Mouse (Mus musculus) limb, embryonic 14.5 days (tissue): ENCODE measurements around the gene Stfa3. TPM values are rescaled to one million over a fixed set of nuclear protein-coding genes. Genes with fewer than 3 reads are reported as not detected.
"Not testable (repeated sequence)": the region's sequence is repeated elsewhere in the genome, so short reads cannot be mapped to it uniquely, and the experiment has no call there.

ENCODE experiments used
- ATAC-seq: fragments of 200-750 bp; cut with Nextera tagmentation; 2 replicates; pipeline ENCODE4 v1.8.0; 2017; ENCODE audit warnings: low read depth, moderate number of reproducible peaks, moderate TSS enrichment; ENCODE audit not compliant: low FRiP score
- DNase-seq: peaks from one replicate; pipeline ENCODE4 v3.0.0-alpha.2; 2015; ENCODE audit warnings: low spot score
- H3K27ac ChIP-seq: fragments of 300-500 bp; sonication (generic); replicated peaks from 2 replicates; pipeline ENCODE4 v1.5.1; 2014; ENCODE audit warnings: low read depth, mild to moderate bottlenecking, low read length, moderate library complexity, mixed read lengths
- H3K27me3 ChIP-seq: fragments of 300-500 bp; sonication (generic); 2 replicates; pipeline ENCODE4 v1.6.1; 2014; ENCODE audit warnings: low read length, mixed read lengths; ENCODE audit not compliant: control insufficient read depth, insufficient read depth
- H3K36me3 ChIP-seq: fragments of 300-500 bp; sonication (generic); 2 replicates; pipeline ENCODE4 v1.6.1; 2014; ENCODE audit warnings: mild to moderate bottlenecking, low read length, moderate library complexity, mixed read lengths; ENCODE audit not compliant: control insufficient read depth, insufficient read depth
- H3K4me1 ChIP-seq: fragments of 300-500 bp; sonication (generic); 2 replicates; pipeline ENCODE4 v1.6.1; 2014; ENCODE audit warnings: antibody characterized with exemption, low read length, mixed read lengths; ENCODE audit not compliant: control insufficient read depth, insufficient read depth
- H3K4me2 ChIP-seq: fragments of 300-500 bp; sonication (generic); replicated peaks from 2 replicates; pipeline ENCODE4 v1.6.1; 2014; ENCODE audit warnings: low read depth, mild to moderate bottlenecking, low read length, moderate library complexity; ENCODE audit not compliant: severe bottlenecking
- H3K4me3 ChIP-seq: fragments of 300-500 bp; sonication (generic); replicated peaks from 2 replicates; pipeline ENCODE4 v1.5.1; 2014; ENCODE audit warnings: low read length
- H3K9ac ChIP-seq: fragments of 300-500 bp; sonication (generic); 2 replicates; pipeline ENCODE4 v1.6.1; 2014; ENCODE audit warnings: mild to moderate bottlenecking, low read depth, low read length, moderate library complexity; ENCODE audit not compliant: severe bottlenecking
- H3K9me3 ChIP-seq: fragments of 300-500 bp; sonication (generic); 2 replicates; pipeline ENCODE4 v1.6.1; 2016; ENCODE audit warnings: low read length; ENCODE audit not compliant: control insufficient read depth
- POLR2A ChIP-seq: fragments of 200-500 bp; IDR thresholded peaks from 2 replicates; pipeline ENCODE4 v1.8.0; 2012; ENCODE audit warnings: inconsistent platforms, mild to moderate bottlenecking, moderate library complexity, borderline replicate concordance; ENCODE audit not compliant: insufficient read depth, insufficient read length; ENCODE audit errors: extremely low read depth
- WGBS: fragments of 180-500 bp; shearing (Covaris S2); extraction: QIAGEN DNeasy Blood & Tissue Kit; methylation state at CpG from one replicate; pipeline ENCODE4 v1.1.7; 2014; 5-methylcytosine and 5-hydroxymethylcytosine counted together
- polyA plus RNA-seq, 2 experiments: library from polyadenylated mRNA; depleted of rRNA in 1 of 2; stranded (reverse) in 1 of 2; unstranded in 1 of 2; fragments of >200 nt; fragmentation: Nextera tagmentation in 1 of 2; extraction: Ambion mirVana in 1 of 2; gene quantifications; 2 replicates each; pipeline versions ENCODE4 v1.2.1 to v1.2.3; 2012 to 2014

Stfa3 gene
- polyA plus RNA-seq, 2 experiments, result 7.9 to 8.9 TPM

DNA sequence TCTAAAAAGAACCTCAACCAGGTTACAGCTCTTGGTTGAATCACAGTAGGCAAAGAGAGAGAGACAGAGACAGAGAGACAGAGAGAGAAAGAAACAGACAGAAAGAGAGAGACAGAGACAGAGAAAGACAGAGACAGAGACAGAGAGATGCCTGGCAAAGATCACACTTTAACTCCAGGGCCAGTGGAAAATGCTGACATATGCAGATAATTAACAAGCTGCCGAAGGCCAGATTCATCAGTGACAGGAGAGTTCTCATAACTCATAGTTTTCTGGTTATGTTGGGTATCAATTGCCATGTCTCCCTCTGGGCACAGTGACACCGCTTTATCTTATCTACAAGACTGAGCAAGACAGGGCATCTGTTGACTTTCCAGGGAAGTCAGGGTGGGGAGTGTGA lies 12.7 kb upstream of the Stfa3 start:
- Histone ChIP-seq H3K27ac (no peak overlapping the region), H3K4me2 (no peak overlapping the region), H3K36me3 (no peaks in the 10 kb centered on the region), H3K9me3 (no peaks in the 10 kb centered on the region; the same call in 1 of the 2 replicates), H3K4me1 (no peaks in the 10 kb centered on the region), H3K4me3 (no peak overlapping the region), H3K27me3 (no peaks in the 10 kb centered on the region), H3K9ac (no peak overlapping the region)
- no peak for DNase-seq
- no peak for TF ChIP-seq POLR2A
- WGBS, result 66% methylated on average over 2 of the region's 2 CpGs
- no peak for ATAC-seq

DNA sequence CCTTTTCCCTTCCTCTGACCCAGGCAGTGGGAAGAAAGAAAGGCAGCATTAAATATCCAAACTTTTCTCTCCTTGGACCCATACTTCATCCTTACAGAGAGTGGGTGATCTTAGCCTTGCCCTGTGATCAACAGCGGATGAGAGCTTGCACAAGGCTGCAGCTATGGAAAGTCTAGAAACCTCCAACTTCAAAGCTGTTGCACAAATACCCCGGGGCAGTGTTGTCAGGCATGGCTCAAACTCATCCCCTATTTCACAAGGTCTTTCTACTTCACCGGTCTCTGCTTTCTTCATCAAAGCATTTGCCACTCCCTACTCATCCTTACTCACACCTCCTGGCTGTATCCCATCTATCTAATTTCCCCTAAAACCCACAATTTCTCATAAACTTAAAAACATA lies 10.2 kb upstream of the Stfa3 start:
- Histone ChIP-seq H3K27ac (no peak overlapping the region), H3K4me1 (no peaks in the 10 kb centered on the region), H3K9me3 (no peaks in the 10 kb centered on the region; the same call in 1 of the 2 replicates), H3K4me2 (no peak overlapping the region), H3K4me3 (no peak overlapping the region), H3K9ac (no peak overlapping the region), H3K36me3 (no peaks in the 10 kb centered on the region), H3K27me3 (no peaks in the 10 kb centered on the region)
- WGBS, result 76% methylated on average over 3 of the region's 3 CpGs
- TF ChIP-seq POLR2A, result no peak
- DNase-seq, result no peak
- ATAC-seq, result no peak

DNA sequence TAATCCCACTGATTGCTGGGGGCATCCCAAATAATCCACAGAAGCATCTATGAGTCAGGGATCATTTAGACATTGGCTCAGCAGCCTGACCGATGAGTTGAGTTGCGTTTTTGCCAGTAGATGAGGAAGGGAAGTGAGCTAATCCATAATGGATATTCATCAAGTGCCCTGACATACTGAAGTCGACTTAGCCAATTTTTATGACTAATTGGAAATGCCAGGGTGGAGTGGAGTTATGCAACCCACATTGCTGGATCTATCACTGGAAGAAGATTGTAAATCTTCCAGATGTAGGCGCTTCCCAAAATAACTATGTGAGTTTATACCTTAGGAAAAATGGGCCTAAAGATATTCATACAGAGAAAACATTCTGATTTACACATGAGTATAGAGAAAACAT lies 8.9 kb upstream of the Stfa3 start:
- no peak for ATAC-seq
- TF ChIP-seq POLR2A, result no peak
- H3K9ac ChIP-seq, result no peak overlapping the region
- H3K9me3 ChIP-seq, result no peaks in the 10 kb centered on the region; the same call in 1 of the 2 replicates
- H3K27me3 ChIP-seq, result no peaks in the 10 kb centered on the region
- no peaks in the 10 kb centered on the region for H3K36me3 ChIP-seq
- 82% methylated on average over 4 of the region's 4 CpGs for WGBS
- no peaks in the 10 kb centered on the region for H3K4me1 ChIP-seq
- no peak overlapping the region for H3K4me3 ChIP-seq
- no peak overlapping the region for H3K4me2 ChIP-seq
- no peak overlapping the region for H3K27ac ChIP-seq
- DNase-seq, result no peak

DNA sequence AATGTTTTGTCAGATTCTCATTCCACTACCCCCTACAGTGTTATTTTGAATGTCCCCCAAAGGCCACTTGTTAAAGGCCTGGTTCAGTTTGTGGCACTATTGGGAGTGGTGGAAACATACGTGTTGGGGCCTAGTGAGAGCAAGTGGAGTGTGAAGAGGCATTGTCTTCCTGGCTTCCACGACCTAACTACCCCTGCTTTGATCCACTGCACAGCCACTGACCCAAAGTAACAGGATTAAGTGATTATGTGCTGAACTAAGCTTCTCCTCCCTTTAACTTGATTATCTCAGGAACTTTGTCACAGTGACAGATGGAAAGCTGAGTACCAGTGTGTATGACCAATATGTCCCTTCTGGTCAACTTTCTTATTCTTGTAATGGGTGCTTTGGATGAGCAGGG lies 5.2 kb upstream of the Stfa3 start:
- Histone ChIP-seq H3K4me2 (no peak overlapping the region), H3K9ac (no peak overlapping the region), H3K27me3 (no peaks in the 10 kb centered on the region), H3K4me3 (no peak overlapping the region), H3K36me3 (no peaks in the 10 kb centered on the region), H3K9me3 (no peaks in the 10 kb centered on the region), H3K4me1 (no peaks in the 10 kb centered on the region), H3K27ac (no peak overlapping the region)
- ATAC-seq (no peak), DNase-seq (no peak)
- 39% methylated on average over 2 of the region's 2 CpGs for WGBS
- TF ChIP-seq POLR2A, result no peak

DNA sequence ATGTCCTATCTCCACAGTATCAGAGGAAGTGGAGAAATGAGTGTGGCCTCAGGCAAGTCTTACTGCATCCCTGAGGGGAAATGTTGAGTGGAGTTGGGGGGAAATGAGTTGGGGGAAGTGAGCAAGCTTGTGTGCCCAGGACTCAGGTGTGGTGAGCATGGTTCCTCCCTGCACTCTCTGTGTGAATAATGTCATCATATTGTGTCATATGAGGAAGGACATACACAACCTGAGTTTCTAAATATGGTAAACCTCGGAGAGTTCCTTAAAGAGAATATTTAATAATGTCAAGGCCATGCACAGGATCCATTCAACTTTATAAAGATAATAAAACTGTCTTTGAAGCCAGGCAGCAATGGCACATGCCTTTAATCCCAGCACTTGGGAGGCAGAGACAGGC lies 34.2 kb downstream of the Stfa3 start:
- ATAC-seq, H3K36me3 ChIP-seq, H3K4me2 ChIP-seq, H3K4me3 ChIP-seq, H3K9me3 ChIP-seq, DNase-seq, H3K9ac ChIP-seq, H3K27ac ChIP-seq, H3K27me3 ChIP-seq, H3K4me1 ChIP-seq: not testable (repeated sequence)
- 79% methylated on average over 1 of the region's 1 CpGs for WGBS

DNA sequence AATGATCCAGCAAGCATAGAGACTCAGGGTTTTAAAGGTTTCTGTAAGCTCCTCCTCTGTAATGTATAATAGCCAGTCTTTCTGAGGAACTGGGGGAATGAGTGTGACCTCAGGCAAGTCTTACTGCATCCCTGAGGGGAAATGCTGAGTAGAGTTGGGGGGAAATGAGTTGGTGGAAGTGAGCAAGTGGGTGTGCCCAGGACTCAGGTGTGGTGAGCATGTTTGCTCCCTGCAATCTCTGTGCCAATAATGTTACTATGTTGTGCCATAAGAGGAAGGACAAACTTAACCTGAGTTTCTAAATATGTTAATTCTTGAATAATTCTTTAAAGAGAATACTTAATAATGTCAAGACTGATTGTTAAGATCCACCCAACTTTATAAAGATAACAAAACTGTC lies 46.8 kb downstream of the Stfa3 start, which contains the start of gene Stfa2:
TSS of gene Stfa2 (minus strand) at position 101 of the 400 bp plus-strand sequence.
- H3K27me3 ChIP-seq, result no peaks in the 10 kb centered on the region
- no peak for TF ChIP-seq POLR2A
- H3K4me3 ChIP-seq, result no peak within 1 kb of the TSS
- H3K36me3 ChIP-seq, result no peaks in the 10 kb centered on the region
- no peak within 1 kb of the TSS for H3K4me2 ChIP-seq
- H3K4me1 ChIP-seq, result no peaks in the 10 kb centered on the region
- H3K9ac ChIP-seq, result no peak within 1 kb of the TSS
- no peak for DNase-seq
- ATAC-seq, result no peak
- no peak within 1 kb of the TSS for H3K27ac ChIP-seq
- H3K9me3 ChIP-seq, result no peaks in the 10 kb centered on the region

Other genes with a start within 250 kb of the Stfa3 start
- not detected in 2 replicates for gene Gm5416, start 245.0 kb downstream of the Stfa3 start, polyA plus RNA-seq (2012; rRNA removed)
- not detected in 2 replicates for gene Gm5416, start 245.0 kb downstream of the Stfa3 start, polyA plus RNA-seq (2014; fragmentation: Nextera tagmentation; extraction: Ambion mirVana)
- gene 2010005H15Rik, start 233.9 kb downstream of the Stfa3 start, polyA plus RNA-seq (2012; rRNA removed), result 0.22 and 0.44 TPM in 2 replicates
- not detected in 2 replicates for gene 2010005H15Rik, start 233.9 kb downstream of the Stfa3 start, polyA plus RNA-seq (2014; fragmentation: Nextera tagmentation; extraction: Ambion mirVana)
- 3.5 and 6.5 TPM in 2 replicates for gene Stfa1, start 178.4 kb downstream of the Stfa3 start, polyA plus RNA-seq (2012; rRNA removed)
- gene Stfa1, start 178.4 kb downstream of the Stfa3 start, polyA plus RNA-seq (2014; fragmentation: Nextera tagmentation; extraction: Ambion mirVana), result 5.8 and 13.8 TPM in 2 replicates
- gene BC117090, start 121.1 kb downstream of the Stfa3 start, polyA plus RNA-seq (2012; rRNA removed), result not detected in 2 replicates
- 0.77 TPM in 1 of 2 replicates, not detected in the other for gene BC117090, start 121.1 kb downstream of the Stfa3 start, polyA plus RNA-seq (2014; fragmentation: Nextera tagmentation; extraction: Ambion mirVana)
- 8.4 and 14.3 TPM in 2 replicates for gene BC100530, start 87.6 kb downstream of the Stfa3 start, polyA plus RNA-seq (2012; rRNA removed)
- 25.2 and 42.7 TPM in 2 replicates for gene BC100530, start 87.6 kb downstream of the Stfa3 start, polyA plus RNA-seq (2014; fragmentation: Nextera tagmentation; extraction: Ambion mirVana)
- 0.22 and 0.47 TPM in 2 replicates for gene Stfa2, start 46.9 kb downstream of the Stfa3 start, polyA plus RNA-seq (2012; rRNA removed)
- 0.76 TPM in 1 of 2 replicates, not detected in the other for gene Stfa2, start 46.9 kb downstream of the Stfa3 start, polyA plus RNA-seq (2014; fragmentation: Nextera tagmentation; extraction: Ambion mirVana)
- 0.16 and 0.36 TPM in 2 replicates for gene Casr, start 106.7 kb upstream of the Stfa3 start, polyA plus RNA-seq (2012; rRNA removed)
- gene Casr, start 106.7 kb upstream of the Stfa3 start, polyA plus RNA-seq (2014; fragmentation: Nextera tagmentation; extraction: Ambion mirVana), result 0.40 and 0.82 TPM in 2 replicates
- gene Cd86, start 210.7 kb upstream of the Stfa3 start, polyA plus RNA-seq (2012; rRNA removed), result 1.2 and 1.7 TPM in 2 replicates
- 2.2 and 2.4 TPM in 2 replicates for gene Cd86, start 210.7 kb upstream of the Stfa3 start, polyA plus RNA-seq (2014; fragmentation: Nextera tagmentation; extraction: Ambion mirVana)
- 0.92 and 0.97 TPM in 2 replicates for gene Ildr1, start 238.6 kb upstream of the Stfa3 start, polyA plus RNA-seq (2012; rRNA removed)
- 1.3 and 1.6 TPM in 2 replicates for gene Ildr1, start 238.6 kb upstream of the Stfa3 start, polyA plus RNA-seq (2014; fragmentation: Nextera tagmentation; extraction: Ambion mirVana)